Mouse (Mus musculus) left cerebral cortex, postnatal 14 days (tissue): ENCODE results near the gene B430218F22Rik. TPM values are rescaled to one million over a fixed set of nuclear protein-coding genes. Genes with fewer than 3 reads are reported as not detected.
"Not testable (repeated sequence)": the region's sequence is repeated elsewhere in the genome, so short reads cannot be mapped to it uniquely, and the experiment has no call there.

Experiments
- DNase-seq, 2 experiments: peaks; one replicate each; pipeline ENCODE4 v3.0.0; 2021 to 2022; ENCODE audit warnings: low spot score in 2 of 2, mixed read lengths in 1 of 2
- intact Hi-C: fragments of 180-260 bp; cut with DNase I; formaldehyde crosslinking; loops from one replicate; pipeline ENCODE4 v1.15.1; 2025
- long read RNA-seq, 2 experiments: library from polyadenylated mRNA; stranded (forward); transcript quantifications; one replicate each; pipeline ENCODE4 v2.0.0; 2021
- total RNA-seq, 2 experiments: library from RNA; stranded (reverse); gene quantifications; 2 replicates each; pipeline ENCODE4 v1.2.3; 2021

Gene B430218F22Rik
- under 1 TPM; 0.40 to 0.44 TPM for total RNA-seq
- long read RNA-seq, experiment 1: 0 reads
- long read RNA-seq, experiment 2: 0 reads

- DNase-seq: peak; percentile 96 to 98
- intact Hi-C loops: no loop called here
Observed at GRCm38 (mm10) chr13:118386511-118387447, at the start of gene B430218F22Rik, which contains the start of gene Mrps30. Gene B430218F22Rik (plus strand): TSS chr13:118386630. Gene Mrps30 (minus strand): TSS chr13:118387252.

DNA sequence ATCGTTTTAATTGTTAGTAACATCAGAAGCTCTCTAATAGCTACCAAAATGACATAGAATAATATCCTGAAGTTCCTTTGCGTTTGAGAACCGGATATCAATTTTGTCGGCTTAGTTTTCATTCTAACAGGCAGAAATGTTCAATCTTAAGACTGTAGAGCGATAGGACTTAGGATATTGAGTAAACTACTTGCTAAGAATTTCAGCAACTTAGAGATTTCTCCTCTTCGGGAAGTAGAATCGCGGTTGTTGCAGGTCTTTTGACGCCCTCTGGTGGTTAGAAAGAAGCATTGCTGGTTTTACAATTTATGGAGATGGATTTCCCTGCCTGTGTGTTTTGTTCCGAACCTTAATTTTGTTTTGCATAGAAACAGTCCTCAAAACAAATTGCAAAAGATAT lies 36.2 kb upstream of the B430218F22Rik start:
- intact Hi-C loops: loop anchor here (2.0 to 10.0 kb wide), 3 partner anchors 747 to 1015 kb away; partner anchors contain the start of gene Hcn1
- DNase-seq: peak in 1 of 2 experiments; percentile 49

DNA sequence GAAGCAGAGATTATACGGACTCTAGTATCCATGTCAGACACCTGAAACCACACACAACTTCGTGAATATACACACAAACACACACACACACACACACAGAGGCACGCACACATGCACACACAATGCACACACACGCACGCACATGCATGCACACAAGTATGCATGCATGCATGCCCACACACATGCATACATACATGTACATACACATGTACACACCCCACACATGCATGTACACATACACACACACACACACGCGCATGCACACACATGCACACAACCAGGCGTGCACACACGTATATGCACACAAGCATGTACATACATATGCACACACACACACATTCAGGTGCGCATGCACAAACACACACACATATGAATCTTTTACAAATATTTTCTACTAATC lies 35.6 kb upstream of the B430218F22Rik start:
- intact Hi-C loops: loop anchor here (2.0 to 10.0 kb wide), 3 partner anchors 748 to 1016 kb away; partner anchors contain the start of gene Hcn1
- no peak for DNase-seq

GRCm38 (mm10) chr13:118363342-118363741 lies 23.1 kb upstream of the B430218F22Rik start:
- intact Hi-C loops: no loop called here
- DNase-seq: peak; percentile 36 to 39

DNA sequence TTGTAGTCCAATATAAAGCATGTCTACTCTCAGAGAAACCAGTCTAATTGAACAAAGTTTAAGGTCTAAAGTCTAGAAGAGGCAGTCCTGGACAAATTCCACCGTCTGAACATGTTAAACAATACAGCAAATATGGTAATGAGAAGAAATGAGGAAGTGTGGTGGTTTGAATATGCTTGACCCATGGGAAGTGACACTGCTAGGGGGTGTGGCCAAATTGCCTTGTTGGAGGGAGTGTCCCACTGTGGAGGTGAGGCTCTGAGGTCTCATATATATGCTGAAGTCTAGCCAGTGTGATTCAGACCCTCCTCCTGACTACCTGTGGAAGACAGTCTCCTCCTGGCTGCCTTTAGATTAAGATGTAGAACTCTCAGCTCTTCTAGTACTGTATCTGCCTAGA lies 20.7 kb upstream of the B430218F22Rik start:
- intact Hi-C loops: no loop called here
- DNase-seq: no peak

DNA sequence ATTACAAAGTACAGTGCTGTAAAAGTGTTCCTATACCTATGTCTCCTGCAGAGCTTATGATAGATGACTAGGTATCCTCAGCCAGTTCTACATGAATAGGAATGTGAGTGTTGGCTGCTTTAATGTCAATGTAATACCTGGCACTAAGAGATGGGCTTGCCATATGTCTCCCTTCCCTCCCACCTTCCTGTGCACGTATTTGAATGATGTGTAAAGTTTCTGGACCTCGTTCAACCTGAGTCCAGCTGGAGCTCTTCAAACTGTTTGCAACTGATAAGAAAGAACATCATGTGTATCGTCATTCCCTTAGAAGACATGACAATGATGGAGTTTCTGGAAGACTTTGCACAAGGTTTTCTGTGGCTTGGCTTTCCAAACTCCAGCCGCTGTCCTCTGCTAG lies 13.6 kb upstream of the B430218F22Rik start:
- no peak for DNase-seq
- intact Hi-C loops: no loop called here

DNA sequence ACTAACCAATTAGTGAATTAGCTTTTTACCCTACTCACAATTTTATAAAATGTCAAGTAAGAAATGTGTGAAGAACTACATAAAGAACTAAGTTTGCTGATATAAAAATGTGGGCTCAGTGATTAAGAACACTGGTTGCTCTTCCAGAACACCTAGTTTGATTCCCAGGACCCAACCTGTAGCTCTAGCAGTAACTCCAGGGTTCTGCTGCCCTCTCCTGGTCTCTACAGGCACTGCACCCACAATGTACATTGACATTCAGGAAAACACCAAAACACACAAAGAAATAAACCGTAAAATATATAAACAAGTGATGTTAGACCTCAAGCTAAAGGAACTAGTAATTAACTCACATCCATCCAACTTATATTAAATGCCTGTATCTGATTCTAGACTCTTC lies 7.3 kb upstream of the B430218F22Rik start:
- intact Hi-C loops: no loop called here
- peak; percentile 70 to 78 for DNase-seq

DNA sequence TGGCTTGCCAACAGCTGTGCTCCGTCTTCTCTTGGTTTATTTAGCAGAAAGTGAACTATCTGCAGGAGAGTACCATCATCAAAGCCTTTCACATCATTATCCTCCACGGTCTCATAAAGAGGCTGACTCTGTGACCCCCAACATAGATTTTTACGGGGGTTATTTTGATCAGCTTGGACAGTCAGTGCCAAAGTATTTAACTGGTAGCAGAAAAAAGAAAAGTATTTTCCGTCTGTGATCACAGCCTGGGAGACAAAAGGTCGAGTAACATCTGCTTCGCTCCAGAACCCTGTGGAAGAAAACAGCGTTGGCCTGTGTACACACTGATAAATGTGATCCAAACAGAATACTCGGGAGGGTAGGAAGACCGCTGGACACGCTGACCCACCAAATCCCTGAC lies 6.0 kb upstream of the B430218F22Rik start:
- intact Hi-C loops: no loop called here
- DNase-seq: no peak

DNA sequence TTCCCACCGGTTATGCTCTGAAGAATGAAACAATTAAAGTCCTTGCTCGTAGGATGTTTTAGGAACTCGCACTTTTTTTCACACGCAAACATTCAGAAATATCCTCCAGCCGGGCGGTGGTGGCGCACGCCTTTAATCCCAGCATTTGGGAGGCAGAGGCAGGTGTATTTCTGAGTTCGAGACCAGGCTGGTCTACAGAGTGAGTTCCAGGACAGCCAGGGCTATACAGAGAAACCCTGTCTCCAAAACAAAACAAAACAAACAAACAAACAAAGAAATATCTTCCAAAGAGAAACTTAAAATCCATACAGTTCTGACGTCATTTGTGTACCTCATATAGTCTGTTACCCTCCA lies 995 bp downstream of the B430218F22Rik start:
- DNase-seq, intact Hi-C loops: not testable (repeated sequence)

DNA sequence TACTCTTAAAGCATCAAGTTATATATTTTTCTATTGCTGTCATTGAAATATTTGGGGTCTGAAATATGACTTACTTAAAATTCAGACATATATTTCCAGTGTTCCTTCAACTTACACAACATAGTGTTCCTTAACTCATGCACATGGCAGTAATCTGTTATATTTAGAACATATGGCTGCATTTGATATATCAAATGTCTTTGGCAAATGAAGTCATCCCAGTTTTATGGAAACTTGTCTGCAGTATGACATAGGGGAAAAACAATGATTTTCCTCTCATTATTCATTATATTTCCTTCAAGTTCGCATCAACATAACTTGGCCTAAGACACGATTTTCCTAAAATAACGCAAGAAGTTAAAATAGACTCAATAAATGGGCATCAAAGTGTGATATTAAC lies 9.4 kb downstream of the B430218F22Rik start:
- DNase-seq: no peak
- intact Hi-C loops: no loop called here

GRCm38 (mm10) chr13:118400340-118400739 lies 13.9 kb downstream of the B430218F22Rik start:
- intact Hi-C loops: loop anchor here (5.0 to 10.0 kb wide), 2 partner anchors 194 to 977 kb away; no protein-coding TSS in a partner anchor
- no peak for DNase-seq

DNA sequence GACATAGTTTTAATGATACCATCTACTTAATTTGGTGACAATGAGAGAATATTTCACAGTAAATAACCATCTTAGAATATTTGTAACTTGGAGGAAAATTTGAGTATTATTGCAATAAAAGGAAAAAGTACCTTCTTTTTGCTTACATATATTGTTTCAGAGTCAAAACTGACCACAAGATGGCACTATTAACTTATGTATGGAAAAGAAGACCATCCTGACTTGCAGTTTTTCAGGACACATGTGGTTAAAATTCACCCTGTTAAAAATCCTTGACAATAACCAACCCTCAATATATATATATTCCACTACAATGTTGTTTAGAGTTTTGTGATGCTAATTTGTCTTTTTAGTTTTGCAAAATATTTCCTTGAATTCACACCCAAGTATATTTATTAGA lies 17.1 kb downstream of the B430218F22Rik start:
- DNase-seq: peak; percentile 37 to 72
- intact Hi-C loops: loop anchor here (1.0 to 10.0 kb wide), 4 partner anchors 191 to 974 kb away; no protein-coding TSS in a partner anchor

GRCm38 (mm10) chr13:118411297-118411992 lies 25.0 kb downstream of the B430218F22Rik start:
- intact Hi-C loops: no loop called here
- no peak for DNase-seq

GRCm38 (mm10) chr13:118418163-118418562 lies 31.7 kb downstream of the B430218F22Rik start:
- DNase-seq: no peak
- intact Hi-C loops: no loop called here

DNA sequence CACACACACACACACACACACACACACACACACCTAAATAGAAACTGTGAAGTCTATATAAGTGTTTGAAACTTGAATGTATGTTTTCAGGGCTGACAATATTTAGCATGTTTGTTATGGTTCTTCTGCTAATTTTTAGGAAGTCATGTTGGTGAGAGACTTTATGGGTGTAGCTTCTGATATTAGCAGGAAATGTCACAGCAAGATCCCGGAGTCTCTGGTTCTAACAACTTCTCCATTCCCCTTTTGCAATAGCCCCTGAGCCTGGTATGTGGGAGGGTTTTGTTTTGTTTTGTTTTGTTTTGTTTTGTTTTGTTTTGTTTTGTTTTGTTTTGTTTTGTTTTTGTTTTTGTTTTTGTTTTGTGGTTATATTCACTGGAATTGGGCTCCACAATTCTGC lies 34.0 kb downstream of the B430218F22Rik start:
- intact Hi-C loops: no loop called here
- no peak for DNase-seq

- intact Hi-C loops: no loop called here
- DNase-seq: no peak
Observed at GRCm38 (mm10) chr13:118420847-118421246, 34.4 kb downstream of the B430218F22Rik start.
